Mouse (Mus musculus): ENCODE data around the gene Magee1. TPM values are rescaled to one million over a fixed set of nuclear protein-coding genes. Genes with fewer than 3 reads are reported as not detected.
"Not testable (repeated sequence)": the region's sequence is repeated elsewhere in the genome, so short reads cannot be mapped to it uniquely, and the experiment has no call there.

Gene Magee1
- 7.9 and 8.5 TPM in 2 replicates for polyA plus RNA-seq (2012; rRNA removed)

- WGBS: 21% methylated on average over 65 of the region's 65 CpGs
- H3K4me1 ChIP-seq (ENCODE audit: control insufficient read depth, insufficient read depth, low read length): no peaks in the 10 kb centered on the region
- TF ChIP-seq POLR2A (IDR thresholded peaks at IDR 0.05; ENCODE audit: borderline replicate concordance, extremely low read depth, low read depth, low read length) (peak; percentile 17; the same call in 1 of the 2 replicates), CTCF (IDR thresholded peaks at IDR 0.05; ENCODE audit: insufficient read depth, low read length) (no peak)
These were observed at the start of gene Magee1 for GRCm38 (mm10) chrX:105120275-105121226. Magee1 (plus strand) TSS chrX:105120378.

GRCm38 (mm10) chrX:105079151-105079550 is 41.0 kb upstream of the Magee1 start:
- 7% methylated on average over 12 of the region's 12 CpGs for WGBS

More at GRCm38 (mm10) chrX:105120275-105121226, at the start of gene Magee1:
- peak; percentile 63 for DNase-seq
- H3K4me3 ChIP-seq (replicated peaks; ENCODE audit: extremely low read depth, low read depth, low read length): peak within 1 kb of the TSS; percentile 66

GRCm38 (mm10) chrX:105079615-105080092 is 40.5 kb upstream of the Magee1 start, which contains the start of gene Pbdc1:
Pbdc1 (plus strand) TSS chrX:105079756.
- H3K4me1 ChIP-seq (ENCODE audit: control insufficient read depth, insufficient read depth, low read length): no peaks in the 10 kb centered on the region
- WGBS: 2% methylated on average over 35 of the region's 35 CpGs
- peak within 1 kb of the TSS; percentile 79 for H3K4me3 ChIP-seq (replicated peaks; ENCODE audit: extremely low read depth, low read depth, low read length)
- peak; percentile 76 for DNase-seq
- no peak; the same call in 1 of the 2 replicates for TF ChIP-seq POLR2A (IDR thresholded peaks at IDR 0.05; ENCODE audit: borderline replicate concordance, extremely low read depth, low read depth, low read length)
- TF ChIP-seq CTCF (IDR thresholded peaks at IDR 0.05; ENCODE audit: insufficient read depth, low read length): no peak

More at GRCm38 (mm10) chrX:105079151-105079550, 41.0 kb upstream of the Magee1 start:
- TF ChIP-seq CTCF (IDR thresholded peaks at IDR 0.05; ENCODE audit: insufficient read depth, low read length) (no peak), POLR2A (IDR thresholded peaks at IDR 0.05; ENCODE audit: borderline replicate concordance, extremely low read depth, low read depth, low read length) (no peak)
- Histone ChIP-seq H3K4me3 (replicated peaks; ENCODE audit: extremely low read depth, low read depth, low read length) (peak overlapping the region; percentile 79), H3K4me1 (ENCODE audit: control insufficient read depth, insufficient read depth, low read length) (no peaks in the 10 kb centered on the region)
- DNase-seq: no peak

- peak overlapping the region; percentile 36 for H3K4me3 ChIP-seq (replicated peaks; ENCODE audit: extremely low read depth, low read depth, low read length)
- TF ChIP-seq CTCF (IDR thresholded peaks at IDR 0.05; ENCODE audit: insufficient read depth, low read length): no peak
- no peak for TF ChIP-seq POLR2A (IDR thresholded peaks at IDR 0.05; ENCODE audit: borderline replicate concordance, extremely low read depth, low read depth, low read length)
- no peaks in the 10 kb centered on the region for H3K4me1 ChIP-seq (ENCODE audit: control insufficient read depth, insufficient read depth, low read length)
- DNase-seq: no peak
- 9% methylated on average over 8 of the region's 8 CpGs for WGBS
These were observed 40.1 kb upstream of the Magee1 start for GRCm38 (mm10) chrX:105080096-105080495.

- 89% methylated on average over 7 of the region's 7 CpGs for WGBS
- H3K4me3 ChIP-seq (replicated peaks; ENCODE audit: extremely low read depth, low read depth, low read length); DNase-seq; H3K4me1 ChIP-seq (ENCODE audit: control insufficient read depth, insufficient read depth, low read length): not testable (repeated sequence)
These were observed 37.2 kb upstream of the Magee1 start for GRCm38 (mm10) chrX:105083013-105083412.

GRCm38 (mm10) chrX:105104175-105104574 is 16.0 kb upstream of the Magee1 start:
- no peaks in the 10 kb centered on the region for H3K4me1 ChIP-seq (ENCODE audit: control insufficient read depth, insufficient read depth, low read length)
- H3K4me3 ChIP-seq (replicated peaks; ENCODE audit: extremely low read depth, low read depth, low read length): no peak overlapping the region
- DNase-seq: no peak
- 49% methylated on average over 5 of the region's 5 CpGs for WGBS
- TF ChIP-seq CTCF (IDR thresholded peaks at IDR 0.05; ENCODE audit: insufficient read depth, low read length): no peak

- no peak for DNase-seq
- Histone ChIP-seq H3K4me1 (ENCODE audit: control insufficient read depth, insufficient read depth, low read length) (no peaks in the 10 kb centered on the region), H3K4me3 (replicated peaks; ENCODE audit: extremely low read depth, low read depth, low read length) (no peak overlapping the region)
- TF ChIP-seq POLR2A (IDR thresholded peaks at IDR 0.05; ENCODE audit: borderline replicate concordance, extremely low read depth, low read depth, low read length): no peak
- no peak for TF ChIP-seq CTCF (IDR thresholded peaks at IDR 0.05; ENCODE audit: insufficient read depth, low read length)
- WGBS: 76% methylated on average over 2 of the region's 2 CpGs
These were observed 5.2 kb upstream of the Magee1 start for GRCm38 (mm10) chrX:105114994-105115393.

GRCm38 (mm10) chrX:105121227-105121865 is 1.2 kb downstream of the Magee1 start:
- TF ChIP-seq CTCF (IDR thresholded peaks at IDR 0.05; ENCODE audit: insufficient read depth, low read length): 0 out of 2 replicates have a peak, but pooled peaks have one; percentile 18
- TF ChIP-seq POLR2A (IDR thresholded peaks at IDR 0.05; ENCODE audit: borderline replicate concordance, extremely low read depth, low read depth, low read length): no peak
- WGBS: 22% methylated on average over 38 of the region's 38 CpGs
- H3K4me1 ChIP-seq (ENCODE audit: control insufficient read depth, insufficient read depth, low read length): no peaks in the 10 kb centered on the region
- H3K4me3 ChIP-seq (replicated peaks; ENCODE audit: extremely low read depth, low read depth, low read length): peak overlapping the region; percentile 66
- DNase-seq: peak; percentile 64

- 25% methylated on average over 3 of the region's 3 CpGs for WGBS
- DNase-seq: no peak
These were observed 4.7 kb downstream of the Magee1 start for GRCm38 (mm10) chrX:105124903-105125302.

More at GRCm38 (mm10) chrX:105124903-105125302, 4.7 kb downstream of the Magee1 start:
- H3K4me3 ChIP-seq (replicated peaks; ENCODE audit: extremely low read depth, low read depth, low read length): no peak overlapping the region
- H3K4me1 ChIP-seq (ENCODE audit: control insufficient read depth, insufficient read depth, low read length): no peaks in the 10 kb centered on the region
- no peak for TF ChIP-seq POLR2A (IDR thresholded peaks at IDR 0.05; ENCODE audit: borderline replicate concordance, extremely low read depth, low read depth, low read length)
